Mouse (Mus musculus): Measurements from ENCODE around the gene Phlpp2. TPM values are rescaled to one million over a fixed set of nuclear protein-coding genes. Genes with fewer than 3 reads are reported as not detected.

Phlpp2 gene
- polyA plus RNA-seq, 1 experiment: 3.0 TPM

GRCm38 (mm10) chr8:109853423-109853822 lies 14.9 kb upstream of the Phlpp2 start:
- H3K79me2 ChIP-seq (ENCODE audit: control insufficient read depth, insufficient read depth): no peaks in the 10 kb centered on the region
- no peaks in the 10 kb centered on the region for H3K79me3 ChIP-seq (ENCODE audit: low read depth)
- H3ac ChIP-seq (ENCODE audit: control insufficient read depth, insufficient read length, low read depth): no peak overlapping the region
- H3K36me3 ChIP-seq (ENCODE audit: control insufficient read depth, insufficient read depth): peaks cover 71% of the 10 kb centered on the region
- H3K4me3 ChIP-seq (ENCODE audit: insufficient read depth, poor library complexity, severe bottlenecking): no peak overlapping the region
- no peaks in the 10 kb centered on the region for H3K27me3 ChIP-seq (ENCODE audit: control insufficient read depth, insufficient read depth, insufficient read length)
- TF ChIP-seq MYOG (IDR thresholded peaks at IDR 0.05; ENCODE audit: control insufficient read depth, extremely low read depth, insufficient read length): no peak
- TF ChIP-seq CTCF (IDR thresholded peaks at IDR 0.05; ENCODE audit: control insufficient read depth, insufficient read depth, insufficient read length): peak; percentile 18

DNA sequence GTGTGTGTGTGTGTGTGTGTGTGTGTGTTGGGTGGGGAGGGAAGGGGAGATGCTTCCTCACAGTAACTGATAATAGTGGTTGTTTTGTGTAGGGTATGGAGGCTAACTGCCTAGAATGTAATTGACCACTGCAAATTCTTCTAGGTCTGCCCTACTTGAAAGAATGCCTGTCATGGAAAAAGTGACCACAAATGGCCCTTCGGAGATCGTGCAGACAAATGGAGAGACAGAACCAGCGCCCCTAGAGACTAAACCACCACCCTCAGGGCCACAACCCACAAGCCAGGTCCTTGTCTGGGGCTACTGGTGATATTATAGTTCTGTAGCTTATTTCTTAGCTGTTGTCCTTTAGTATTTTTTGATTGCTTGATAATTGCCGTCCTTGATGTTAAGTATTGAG lies 13.8 kb upstream of the Phlpp2 start:
- TF ChIP-seq USF1 (IDR thresholded peaks at IDR 0.05; ENCODE audit: low read depth) (no peak), CTCF (IDR thresholded peaks at IDR 0.05; ENCODE audit: control insufficient read depth, insufficient read depth, insufficient read length) (no peak), FOSL1 (IDR thresholded peaks at IDR 0.05; ENCODE audit: insufficient read depth, low read length, poor library complexity, severe bottlenecking) (no peak), MYOD1 (IDR thresholded peaks at IDR 0.05; ENCODE audit: control insufficient read depth, insufficient read length, low read depth) (no peak), CEBPB (IDR thresholded peaks at IDR 0.05; ENCODE audit: low read depth) (no peak)
- H3K79me3 ChIP-seq (ENCODE audit: low read depth): no peaks in the 10 kb centered on the region
- H3K4me3 ChIP-seq (ENCODE audit: insufficient read depth, poor library complexity, severe bottlenecking): no peak overlapping the region
- peaks cover 79% of the 10 kb centered on the region for H3K36me3 ChIP-seq (ENCODE audit: control insufficient read depth, insufficient read depth)
- H3ac ChIP-seq (ENCODE audit: control insufficient read depth, insufficient read length, low read depth): no peak overlapping the region
- H3K27me3 ChIP-seq (ENCODE audit: control insufficient read depth, insufficient read depth, insufficient read length): no peaks in the 10 kb centered on the region
- no peaks in the 10 kb centered on the region for H3K79me2 ChIP-seq (ENCODE audit: control insufficient read depth, insufficient read depth)

GRCm38 (mm10) chr8:109855451-109855850 lies 12.9 kb upstream of the Phlpp2 start:
- H3K79me3 ChIP-seq (ENCODE audit: low read depth): no peaks in the 10 kb centered on the region
- no peaks in the 10 kb centered on the region for H3K27me3 ChIP-seq (ENCODE audit: control insufficient read depth, insufficient read depth, insufficient read length)
- H3K79me2 ChIP-seq (ENCODE audit: control insufficient read depth, insufficient read depth): no peaks in the 10 kb centered on the region
- no peak overlapping the region for H3K4me3 ChIP-seq (ENCODE audit: insufficient read depth, poor library complexity, severe bottlenecking)
- H3K36me3 ChIP-seq (ENCODE audit: control insufficient read depth, insufficient read depth): peaks cover 82% of the 10 kb centered on the region
- TF ChIP-seq CTCF (IDR thresholded peaks at IDR 0.05; ENCODE audit: control insufficient read depth, insufficient read depth, insufficient read length) (no peak), MYOG (IDR thresholded peaks at IDR 0.05; ENCODE audit: control insufficient read depth, extremely low read depth, insufficient read length) (no peak), MYOD1 (IDR thresholded peaks at IDR 0.05; ENCODE audit: control insufficient read depth, insufficient read length, low read depth) (no peak), USF1 (IDR thresholded peaks at IDR 0.05; ENCODE audit: low read depth) (no peak), CEBPB (IDR thresholded peaks at IDR 0.05; ENCODE audit: low read depth) (no peak), MAX (IDR thresholded peaks at IDR 0.05) (no peak), FOSL1 (IDR thresholded peaks at IDR 0.05; ENCODE audit: insufficient read depth, low read length, poor library complexity, severe bottlenecking) (no peak)
- H3ac ChIP-seq (ENCODE audit: control insufficient read depth, insufficient read length, low read depth): no peak overlapping the region

DNA sequence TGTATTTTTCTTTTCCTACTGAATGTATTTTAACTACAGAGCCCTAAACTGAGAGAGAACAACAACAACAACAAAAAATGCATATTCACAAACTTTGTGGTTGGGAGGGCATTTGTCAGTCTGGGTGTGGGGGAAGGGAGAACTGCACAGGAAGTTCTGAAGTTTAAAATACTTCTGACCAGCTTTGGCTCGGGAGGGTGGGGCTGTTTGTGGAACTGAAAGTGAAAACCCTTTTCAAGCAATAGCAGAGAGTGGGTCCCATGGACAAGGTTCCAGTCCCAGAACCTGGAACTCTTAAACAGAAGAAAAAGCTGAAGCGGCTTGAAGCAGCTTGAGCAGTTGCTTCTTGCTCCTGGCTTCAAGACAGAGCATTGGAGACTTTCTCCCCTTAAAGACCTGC lies 4.9 kb upstream of the Phlpp2 start:
- Histone ChIP-seq H3K79me2 (ENCODE audit: control insufficient read depth, insufficient read depth) (no peaks in the 10 kb centered on the region), H3K79me3 (ENCODE audit: low read depth) (no peaks in the 10 kb centered on the region), H3K27me3 (ENCODE audit: control insufficient read depth, insufficient read depth, insufficient read length) (no peaks in the 10 kb centered on the region), H3ac (ENCODE audit: control insufficient read depth, insufficient read length, low read depth) (no peak overlapping the region), H3K36me3 (ENCODE audit: control insufficient read depth, insufficient read depth) (peaks cover 47% of the 10 kb centered on the region), H3K4me3 (ENCODE audit: insufficient read depth, poor library complexity, severe bottlenecking) (no peak overlapping the region)
- TF ChIP-seq USF1 (IDR thresholded peaks at IDR 0.05; ENCODE audit: low read depth) (no peak), MAX (IDR thresholded peaks at IDR 0.05) (no peak), MYOG (IDR thresholded peaks at IDR 0.05; ENCODE audit: control insufficient read depth, extremely low read depth, insufficient read length) (no peak), CEBPB (IDR thresholded peaks at IDR 0.05; ENCODE audit: low read depth) (no peak), CTCF (IDR thresholded peaks at IDR 0.05; ENCODE audit: control insufficient read depth, insufficient read depth, insufficient read length) (no peak), FOSL1 (IDR thresholded peaks at IDR 0.05; ENCODE audit: insufficient read depth, low read length, poor library complexity, severe bottlenecking) (no peak), MYOD1 (IDR thresholded peaks at IDR 0.05; ENCODE audit: control insufficient read depth, insufficient read length, low read depth) (no peak)

DNA sequence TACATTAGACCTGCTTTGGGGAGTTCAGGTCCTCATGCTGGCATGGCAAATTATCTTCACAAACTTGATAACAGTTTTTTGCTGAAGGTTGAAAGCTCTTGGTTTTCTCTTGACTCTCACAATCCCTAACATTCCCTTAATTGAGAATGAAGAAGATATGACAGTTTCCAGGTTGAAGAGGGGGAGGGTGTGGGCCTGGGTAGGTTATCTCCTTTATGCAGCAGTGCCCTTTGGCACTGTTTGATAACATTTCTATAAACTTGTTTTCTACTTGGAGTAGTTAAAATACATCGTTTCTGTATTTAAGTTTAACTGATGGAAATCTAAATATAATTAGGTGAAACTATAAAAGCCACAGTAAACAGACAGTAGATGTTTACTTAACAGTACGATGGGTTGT lies 3.5 kb upstream of the Phlpp2 start:
- Histone ChIP-seq H3K27me3 (ENCODE audit: control insufficient read depth, insufficient read depth, insufficient read length) (no peaks in the 10 kb centered on the region), H3ac (ENCODE audit: control insufficient read depth, insufficient read length, low read depth) (no peak overlapping the region), H3K36me3 (ENCODE audit: control insufficient read depth, insufficient read depth) (peaks cover 33% of the 10 kb centered on the region), H3K79me2 (ENCODE audit: control insufficient read depth, insufficient read depth) (peaks cover 8% of the 10 kb centered on the region), H3K79me3 (ENCODE audit: low read depth) (no peaks in the 10 kb centered on the region), H3K4me3 (ENCODE audit: insufficient read depth, poor library complexity, severe bottlenecking) (no peak overlapping the region)
- no peak for TF ChIP-seq MYOD1 (IDR thresholded peaks at IDR 0.05; ENCODE audit: control insufficient read depth, insufficient read length, low read depth)
- TF ChIP-seq MAX (IDR thresholded peaks at IDR 0.05): no peak
- no peak for TF ChIP-seq CEBPB (IDR thresholded peaks at IDR 0.05; ENCODE audit: low read depth)
- TF ChIP-seq USF1 (IDR thresholded peaks at IDR 0.05; ENCODE audit: low read depth): no peak
- TF ChIP-seq CTCF (IDR thresholded peaks at IDR 0.05; ENCODE audit: control insufficient read depth, insufficient read depth, insufficient read length): no peak
- no peak for TF ChIP-seq FOSL1 (IDR thresholded peaks at IDR 0.05; ENCODE audit: insufficient read depth, low read length, poor library complexity, severe bottlenecking)
- TF ChIP-seq MYOG (IDR thresholded peaks at IDR 0.05; ENCODE audit: control insufficient read depth, extremely low read depth, insufficient read length): no peak

DNA sequence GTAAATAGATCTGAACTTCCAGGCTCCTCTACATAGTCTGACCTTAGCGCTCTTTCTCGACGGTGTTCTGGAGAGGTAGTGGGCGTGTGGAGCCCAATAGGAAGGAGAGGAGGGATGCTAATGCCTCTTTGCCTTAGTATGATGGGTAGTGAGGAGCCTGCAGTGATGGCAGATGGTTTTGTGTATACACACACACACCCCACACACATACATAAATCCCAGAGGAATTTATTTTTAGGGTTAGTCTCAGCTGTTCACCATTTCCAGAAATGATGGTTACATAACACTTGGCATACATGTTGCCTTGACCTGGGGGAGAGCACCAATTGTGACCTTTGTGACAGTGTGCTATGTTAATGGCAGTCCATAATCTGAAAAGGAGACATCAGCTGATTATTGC lies 2.8 kb upstream of the Phlpp2 start:
- peaks cover 26% of the 10 kb centered on the region for H3K36me3 ChIP-seq (ENCODE audit: control insufficient read depth, insufficient read depth)
- no peak overlapping the region for H3K4me3 ChIP-seq (ENCODE audit: insufficient read depth, poor library complexity, severe bottlenecking)
- H3ac ChIP-seq (ENCODE audit: control insufficient read depth, insufficient read length, low read depth): no peak overlapping the region
- peaks cover 3% of the 10 kb centered on the region for H3K79me3 ChIP-seq (ENCODE audit: low read depth)
- TF ChIP-seq MAX (IDR thresholded peaks at IDR 0.05) (no peak), FOSL1 (IDR thresholded peaks at IDR 0.05; ENCODE audit: insufficient read depth, low read length, poor library complexity, severe bottlenecking) (no peak), MYOG (IDR thresholded peaks at IDR 0.05; ENCODE audit: control insufficient read depth, extremely low read depth, insufficient read length) (no peak), CTCF (IDR thresholded peaks at IDR 0.05; ENCODE audit: control insufficient read depth, insufficient read depth, insufficient read length) (no peak), USF1 (IDR thresholded peaks at IDR 0.05; ENCODE audit: low read depth) (no peak), CEBPB (IDR thresholded peaks at IDR 0.05; ENCODE audit: low read depth) (no peak), MYOD1 (IDR thresholded peaks at IDR 0.05; ENCODE audit: control insufficient read depth, insufficient read length, low read depth) (no peak)
- H3K27me3 ChIP-seq (ENCODE audit: control insufficient read depth, insufficient read depth, insufficient read length): no peaks in the 10 kb centered on the region
- H3K79me2 ChIP-seq (ENCODE audit: control insufficient read depth, insufficient read depth): peaks cover 15% of the 10 kb centered on the region

Measured in C2C12 (cell line).